Mouse (Mus musculus) ES-Bruce4 (cell line): ENCODE data around the gene Hist2h2bb. TPM values are rescaled to one million over a fixed set of nuclear protein-coding genes. Genes with fewer than 3 reads are reported as not detected.
A peak's percentile ranks its signal among the peaks of the same experiment; 100 is the strongest.
"Not testable (repeated sequence)": the region's sequence is repeated elsewhere in the genome, so short reads cannot be mapped to it uniquely, and the experiment has no call there.

ENCODE experiments used
- H3K27ac ChIP-seq: 2 replicates; pipeline ENCODE4 v1.5.1; 2012; ENCODE audit warnings: low read length, inconsistent platforms; ENCODE audit not compliant: insufficient read depth
- H3K27me3 ChIP-seq: 2 replicates; pipeline ENCODE4 v1.6.1; 2012; ENCODE audit warnings: mild to moderate bottlenecking, low read length, inconsistent platforms; ENCODE audit not compliant: control insufficient read depth, poor library complexity, insufficient read depth, severe bottlenecking
- H3K36me3 ChIP-seq: 2 replicates; pipeline ENCODE4 v1.6.1; 2012; ENCODE audit warnings: inconsistent platforms, mild to moderate bottlenecking, low read length, moderate library complexity; ENCODE audit not compliant: control insufficient read depth, poor library complexity, insufficient read depth, severe bottlenecking
- H3K4me1 ChIP-seq: one replicate; pipeline ENCODE4 v1.8.1; 2011; ENCODE audit warnings: low read length; ENCODE audit not compliant: control insufficient read depth, insufficient read depth
- H3K4me3 ChIP-seq: 2 replicates; pipeline ENCODE4 v1.5.1; 2011; ENCODE audit warnings: low read depth, mild to moderate bottlenecking, low read length
- H3K9ac ChIP-seq: 2 replicates; pipeline ENCODE4 v1.6.1; 2012; ENCODE audit warnings: low read depth, mild to moderate bottlenecking, inconsistent platforms; ENCODE audit not compliant: poor library complexity, severe bottlenecking
- H3K9me3 ChIP-seq: replicated peaks from 2 replicates; pipeline ENCODE4 v1.6.1; 2012; ENCODE audit warnings: mild to moderate bottlenecking, low read length, inconsistent platforms; ENCODE audit not compliant: control insufficient read depth, poor library complexity, insufficient read depth, severe bottlenecking
- CTCF ChIP-seq: IDR thresholded peaks from one replicate; pipeline ENCODE4 v1.8.1; 2011; ENCODE audit warnings: low read depth, low read length
- EP300 ChIP-seq: IDR thresholded peaks from 2 replicates; pipeline ENCODE4 v1.6.1; 2011; ENCODE audit warnings: low read depth, low read length; ENCODE audit not compliant: insufficient read depth
- POLR2A ChIP-seq: IDR thresholded peaks from one replicate; pipeline ENCODE4 v1.8.1; 2011; ENCODE audit warnings: low read length; ENCODE audit not compliant: insufficient read depth
- polyA plus RNA-seq: library from polyadenylated mRNA; stranded (reverse); fragments of >200 nt; gene quantifications from 2 replicates; pipeline ENCODE4 v1.2.4, GENCODE M21; 2011; ENCODE audit warnings: low read depth; ENCODE audit not compliant: missing spikeins, insufficient read depth, insufficient read length

Gene Hist2h2bb
- polyA plus RNA-seq, 1 experiment: 33.9 TPM

DNA sequence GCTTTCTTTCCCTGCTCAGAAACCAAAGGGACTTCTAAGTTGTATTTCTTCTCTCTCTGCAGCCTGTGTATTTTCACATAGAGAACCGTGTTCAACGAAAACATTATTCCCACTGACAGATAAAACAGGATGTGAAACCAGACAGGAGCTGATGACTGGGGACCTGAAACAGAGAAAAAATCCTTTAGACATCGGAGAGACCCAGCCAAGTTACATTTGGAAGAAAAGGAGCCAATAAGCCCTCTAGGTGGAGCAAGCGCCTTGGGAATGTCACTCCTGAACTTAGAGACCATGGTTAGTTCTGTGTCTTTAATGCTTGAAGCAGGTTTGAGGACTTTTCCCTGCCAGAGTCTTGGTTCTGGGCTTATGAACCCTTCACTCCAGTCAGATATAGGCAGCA, 14.9 kb downstream of the Hist2h2bb start:
- no peaks in the 10 kb centered on the region for H3K27me3 ChIP-seq
- peaks cover 3% of the 10 kb centered on the region for H3K4me1 ChIP-seq
- no peak for TF ChIP-seq EP300
- TF ChIP-seq CTCF: no peak
- no peak for TF ChIP-seq POLR2A
- no peaks in the 10 kb centered on the region for H3K36me3 ChIP-seq
- peak overlapping the region; percentile 20; the same call in 1 of the 2 replicates for H3K9ac ChIP-seq
- no peaks in the 10 kb centered on the region for H3K9me3 ChIP-seq
- no peak overlapping the region for H3K4me3 ChIP-seq
- no peak overlapping the region for H3K27ac ChIP-seq

DNA sequence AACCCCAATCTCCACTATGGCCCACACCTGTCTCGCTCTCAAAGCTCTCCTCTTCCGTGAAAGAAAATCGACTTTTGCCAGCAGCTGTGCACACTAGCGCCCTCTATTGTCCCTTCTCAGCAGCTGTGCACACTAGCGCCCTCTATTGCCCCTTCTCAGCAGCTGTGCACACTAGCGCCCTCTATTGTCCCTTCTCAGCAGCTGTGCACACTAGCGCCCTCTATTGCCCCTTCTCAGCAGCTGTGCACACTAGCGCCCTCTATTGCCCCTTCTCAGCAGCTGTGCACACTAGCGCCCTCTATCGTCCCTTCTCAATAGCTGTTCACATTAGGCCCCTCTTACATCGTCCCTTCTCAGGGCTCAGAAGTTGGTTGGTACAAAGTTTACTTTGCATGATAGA, 17.8 kb downstream of the Hist2h2bb start:
- peak; percentile 81 for TF ChIP-seq CTCF
- not testable (repeated sequence) for H3K36me3 ChIP-seq, H3K27me3 ChIP-seq, H3K9ac ChIP-seq, H3K4me3 ChIP-seq, H3K4me1 ChIP-seq, H3K9me3 ChIP-seq, H3K27ac ChIP-seq

DNA sequence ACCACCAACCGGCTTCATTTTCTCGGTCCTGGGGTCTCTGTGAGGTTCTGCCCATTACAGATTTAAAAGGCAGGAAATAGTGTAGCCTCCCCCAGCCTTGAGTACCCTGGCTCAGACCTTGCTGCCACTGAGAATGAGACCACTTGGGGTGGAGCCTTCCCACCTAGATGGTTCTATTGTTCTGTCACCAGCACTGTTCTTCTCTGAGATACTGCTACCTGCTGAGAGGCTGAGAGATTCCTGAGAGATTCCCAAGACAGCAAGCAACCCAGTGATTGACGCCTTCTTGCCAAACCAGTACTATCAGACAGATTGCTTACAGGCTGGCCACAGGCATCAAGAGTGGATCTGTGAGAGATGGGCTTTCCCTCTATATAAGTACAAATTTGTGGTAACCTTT, 19.6 kb downstream of the Hist2h2bb start:
- H3K9me3 ChIP-seq: no peaks in the 10 kb centered on the region
- no peak overlapping the region for H3K27ac ChIP-seq
- H3K27me3 ChIP-seq: no peaks in the 10 kb centered on the region
- TF ChIP-seq POLR2A: no peak
- H3K36me3 ChIP-seq: no peaks in the 10 kb centered on the region
- no peak overlapping the region for H3K4me3 ChIP-seq
- no peak overlapping the region for H3K9ac ChIP-seq
- H3K4me1 ChIP-seq: no peaks in the 10 kb centered on the region

DNA sequence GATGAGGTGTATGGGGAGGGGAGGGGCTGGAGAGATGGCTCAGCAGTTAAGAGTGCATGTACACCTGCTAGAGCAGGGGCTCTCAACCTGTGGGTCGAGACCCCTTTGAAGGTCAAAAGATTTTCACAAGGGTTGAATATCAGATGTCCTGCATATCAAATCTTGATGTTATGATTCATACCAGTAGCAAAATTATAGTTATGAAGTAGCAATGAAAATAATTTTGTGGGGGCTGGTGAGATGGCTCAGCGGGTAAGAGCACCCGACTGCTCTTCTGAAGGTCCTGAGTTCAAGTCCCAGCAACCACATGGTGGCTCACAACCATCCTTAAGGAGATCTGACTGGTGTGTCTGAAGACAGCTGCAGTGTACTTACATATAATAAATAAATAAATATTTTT, 21.2 kb downstream of the Hist2h2bb start:
- not testable (repeated sequence) for H3K4me1 ChIP-seq, H3K9ac ChIP-seq, H3K27me3 ChIP-seq, H3K27ac ChIP-seq, H3K36me3 ChIP-seq, H3K4me3 ChIP-seq, H3K9me3 ChIP-seq

DNA sequence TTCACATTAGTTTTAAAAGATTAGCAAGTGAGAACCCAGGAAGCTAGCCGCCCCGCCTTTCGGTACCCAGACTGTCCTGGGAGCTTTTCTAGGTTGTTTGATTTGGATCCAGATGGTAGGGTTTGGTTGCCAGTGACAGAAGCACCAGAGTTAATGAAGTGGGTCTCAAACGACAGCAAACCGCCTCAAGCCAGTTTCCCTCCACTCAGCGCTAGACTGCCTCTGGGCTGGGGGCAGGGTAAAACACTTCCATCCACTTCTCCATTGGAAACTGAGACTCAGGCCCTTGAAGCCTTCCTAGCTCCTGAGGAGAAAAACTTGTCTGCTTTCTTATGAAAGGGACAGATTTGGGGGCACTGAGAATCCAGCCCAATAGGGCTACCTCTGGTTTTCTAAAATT, 23.1 kb downstream of the Hist2h2bb start:
- no peaks in the 10 kb centered on the region for H3K36me3 ChIP-seq
- no peaks in the 10 kb centered on the region for H3K27me3 ChIP-seq
- no peak overlapping the region for H3K4me3 ChIP-seq
- no peaks in the 10 kb centered on the region for H3K4me1 ChIP-seq
- no peak for TF ChIP-seq EP300
- TF ChIP-seq POLR2A: no peak
- no peak for TF ChIP-seq CTCF
- no peak overlapping the region for H3K9ac ChIP-seq
- H3K27ac ChIP-seq: no peak overlapping the region
- no peaks in the 10 kb centered on the region for H3K9me3 ChIP-seq

DNA sequence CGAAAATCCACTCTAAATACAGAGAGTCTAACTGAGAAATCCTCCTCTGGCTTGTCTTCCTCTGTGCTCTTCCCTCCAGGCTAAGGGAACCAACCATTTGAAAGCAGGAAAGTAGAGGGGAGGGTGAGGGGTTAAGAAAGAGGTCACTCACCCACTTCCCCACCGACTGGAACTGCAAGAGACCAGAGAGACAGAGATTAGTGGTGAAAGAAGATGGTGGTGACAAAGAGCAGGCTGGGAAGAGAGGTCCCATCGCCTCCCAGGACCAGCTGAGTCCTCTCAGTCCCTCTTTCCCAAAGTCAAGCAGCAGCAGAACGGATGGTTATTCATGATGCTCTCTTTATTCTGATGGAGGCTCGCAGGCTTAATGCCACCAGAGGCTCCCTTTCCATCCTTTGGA, 23.8 kb downstream of the Hist2h2bb start:
- H3K9me3 ChIP-seq: 0 out of 2 replicates have a peak, but pooled peaks cover under 1% of the 10 kb centered on the region

DNA sequence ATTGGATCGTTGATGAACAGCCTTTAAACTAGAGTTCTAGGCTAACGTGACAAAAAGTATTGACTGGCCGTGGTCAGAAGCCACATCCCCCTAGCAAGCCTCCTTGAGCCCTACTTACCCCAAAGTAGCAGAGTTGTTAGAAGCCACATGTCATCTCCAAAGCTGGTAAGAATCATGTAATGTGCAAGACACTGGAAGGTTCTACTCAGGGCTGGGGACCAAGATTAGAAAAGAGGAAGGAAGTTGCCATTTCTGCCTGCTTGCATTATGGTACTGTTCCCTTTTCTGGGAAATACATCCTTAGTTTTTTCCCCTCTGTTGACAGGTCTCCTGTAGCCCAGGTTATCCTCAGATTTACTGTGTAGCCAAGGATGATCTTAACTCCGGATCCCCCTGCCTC, 24.2 kb downstream of the Hist2h2bb start, which contains the start of gene Fcgr1:
Gene Fcgr1 (minus strand): TSS at position 183 of the 400 bp plus-strand sequence.
- no peak within 1 kb of the TSS for H3K27ac ChIP-seq

More for the DNA sequence above, 23.8 kb downstream of the Hist2h2bb start:
- Histone ChIP-seq H3K27ac (no peak overlapping the region), H3K27me3 (no peaks in the 10 kb centered on the region), H3K4me1 (no peaks in the 10 kb centered on the region), H3K4me3 (no peak overlapping the region), H3K9ac (no peak overlapping the region), H3K36me3 (no peaks in the 10 kb centered on the region)
- TF ChIP-seq EP300 (no peak), POLR2A (no peak), CTCF (no peak)

More for the DNA sequence above, 24.2 kb downstream of the Hist2h2bb start, which contains the start of gene Fcgr1:
- Histone ChIP-seq H3K4me3 (no peak within 1 kb of the TSS), H3K4me1 (no peaks in the 10 kb centered on the region), H3K36me3 (no peaks in the 10 kb centered on the region), H3K27me3 (no peaks in the 10 kb centered on the region), H3K9ac (no peak within 1 kb of the TSS), H3K9me3 (peaks cover 4% of the 10 kb centered on the region; the same call in 1 of the 2 replicates)
- TF ChIP-seq POLR2A (no peak), EP300 (no peak), CTCF (no peak)
